Mouse (Mus musculus) hindbrain, postnatal 0 days (tissue): ENCODE results near the gene Sell. TPM values are rescaled to one million over a fixed set of nuclear protein-coding genes. Genes with fewer than 3 reads are reported as not detected.

Experiments
- ATAC-seq: fragments of 200-750 bp; cut with Nextera tagmentation; 2 replicates; pipeline ENCODE4 v1.8.0; 2017; ENCODE audit warnings: mild to moderate bottlenecking, moderate TSS enrichment, moderate library complexity
- DNase-seq: peaks from one replicate; pipeline ENCODE4 v3.0.0-alpha.2; 2015; ENCODE audit warnings: low spot score
- H3K27ac ChIP-seq: fragments of 300-500 bp; sonication (generic); 2 replicates; pipeline ENCODE4 v1.5.1; 2014; ENCODE audit warnings: mild to moderate bottlenecking
- H3K27me3 ChIP-seq: fragments of 300-500 bp; sonication (generic); 2 replicates; pipeline ENCODE4 v1.6.1; 2014; ENCODE audit warnings: low read length, mixed read lengths; ENCODE audit not compliant: insufficient read depth
- H3K36me3 ChIP-seq: fragments of 300-500 bp; sonication (generic); 2 replicates; pipeline ENCODE4 v1.6.1; 2014; ENCODE audit warnings: low read length, mixed read lengths; ENCODE audit not compliant: insufficient read depth
- H3K4me1 ChIP-seq: fragments of 300-500 bp; sonication (generic); 2 replicates; pipeline ENCODE4 v1.6.1; 2014; ENCODE audit warnings: antibody characterized with exemption, low read length, mixed read lengths; ENCODE audit not compliant: insufficient read depth
- H3K4me2 ChIP-seq: fragments of 300-500 bp; sonication (generic); 2 replicates; pipeline ENCODE4 v1.6.1; 2014; ENCODE audit warnings: low read depth, mild to moderate bottlenecking, low read length, moderate library complexity, mixed read lengths
- H3K4me3 ChIP-seq: fragments of 300-500 bp; sonication (generic); 2 replicates; pipeline ENCODE4 v1.5.1; 2014; ENCODE audit warnings: low read length
- H3K9ac ChIP-seq: fragments of 300-500 bp; sonication (generic); replicated peaks from 2 replicates; pipeline ENCODE4 v1.6.1; 2014; ENCODE audit warnings: mild to moderate bottlenecking, low read length, moderate library complexity, mixed read lengths
- H3K9me3 ChIP-seq: fragments of 300-500 bp; sonication (generic); 2 replicates; pipeline ENCODE4 v1.6.1; 2016; ENCODE audit warnings: low read length, mixed read lengths
- CTCF ChIP-seq: IDR thresholded peaks from 2 replicates; pipeline ENCODE4 v1.5.1; 2016; ENCODE audit warnings: antibody characterized with exemption, control low read depth, low read depth
- WGBS: fragments of 180-500 bp; shearing (Covaris S2); extraction: QIAGEN DNeasy Blood & Tissue Kit; methylation state at CpG from one replicate; pipeline ENCODE4 v1.1.7; 2014; 5-methylcytosine and 5-hydroxymethylcytosine counted together
- polyA plus RNA-seq: library from polyadenylated mRNA; unstranded; fragments of >200 nt; fragmentation: Nextera tagmentation; extraction: Ambion mirVana; gene quantifications from 2 replicates; pipeline ENCODE4 v1.2.1, GENCODE M21; 2015
- total RNA-seq: library from RNA; depleted of rRNA; stranded (reverse); fragments of >200 nt; gene quantifications from 2 replicates; pipeline ENCODE4 v1.2.3, GENCODE M21; 2014

Sell gene
- total and polyA plus RNA-seq, 2 experiments from 2014 or later = 0.05 to 0.13 TPM

DNA sequence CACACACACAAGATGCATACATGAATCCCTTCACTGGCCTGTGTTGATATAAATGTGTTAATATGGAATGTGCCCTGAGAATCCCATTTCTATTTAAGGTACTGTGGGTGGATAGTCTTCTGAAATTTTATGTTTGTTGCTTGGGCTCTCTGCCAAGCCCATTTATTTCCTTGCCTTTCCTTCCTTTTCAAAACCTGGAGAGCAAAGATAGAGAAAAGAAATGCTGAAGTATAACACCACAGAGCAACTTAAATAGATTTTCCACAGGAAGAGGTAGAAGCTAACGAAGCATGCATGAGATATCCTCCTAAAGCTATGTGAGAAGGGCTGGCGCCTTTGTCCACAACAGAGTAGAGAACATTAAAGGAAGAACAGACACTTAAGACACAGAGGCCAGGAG is 48.0 kb downstream of the Sell start:
- Histone ChIP-seq H3K4me3 (no peak overlapping the region), H3K36me3 (no peaks in the 10 kb centered on the region), H3K27ac (no peak overlapping the region), H3K9me3 (no peaks in the 10 kb centered on the region), H3K4me2 (no peak overlapping the region), H3K4me1 (no peaks in the 10 kb centered on the region), H3K27me3 (no peaks in the 10 kb centered on the region), H3K9ac (no peak overlapping the region)
- no peak for TF ChIP-seq CTCF
- ATAC-seq (no peak), DNase-seq (no peak)
- WGBS = 88% methylated on average over 2 of the region's 2 CpGs

DNA sequence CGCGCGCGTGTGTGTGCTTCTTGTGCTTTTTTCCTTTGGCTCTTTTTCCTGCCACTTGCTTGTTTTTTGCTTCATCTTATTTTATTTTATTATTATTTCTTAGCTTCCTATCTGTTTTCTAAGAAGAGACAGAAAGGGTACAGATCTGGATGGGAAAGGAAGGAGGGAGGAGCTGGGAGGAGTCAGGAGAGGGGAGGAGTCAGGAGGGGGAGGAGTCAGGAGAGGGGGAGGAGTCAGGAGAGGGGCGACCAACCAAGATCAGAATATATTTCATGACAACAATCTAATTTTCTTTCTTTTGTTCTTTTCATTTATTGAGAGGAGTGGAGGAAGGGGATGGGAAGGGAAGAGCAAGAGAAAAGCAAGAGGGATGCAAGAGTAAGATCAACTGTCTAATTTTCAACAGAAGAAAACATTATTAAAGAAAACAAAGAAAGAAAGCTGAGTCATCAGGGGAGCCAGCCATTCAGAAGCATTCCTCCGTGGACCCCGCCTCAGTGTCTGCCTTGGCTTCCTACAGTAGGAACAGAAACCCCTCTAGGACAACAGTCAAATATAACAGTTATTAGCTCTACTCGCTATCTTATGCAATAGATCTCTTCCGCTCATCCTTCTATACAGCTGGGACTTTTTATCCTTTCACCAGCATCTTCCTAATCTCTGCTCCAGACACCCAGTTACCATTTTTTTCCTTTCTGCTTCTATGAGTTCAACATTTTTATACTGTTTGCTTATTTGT is 49.0 kb downstream of the Sell start:
- Histone ChIP-seq H3K27me3 (no peaks in the 10 kb centered on the region), H3K4me1 (no peaks in the 10 kb centered on the region), H3K36me3 (no peaks in the 10 kb centered on the region), H3K4me2 (no peak overlapping the region), H3K4me3 (no peak overlapping the region), H3K27ac (no peak overlapping the region), H3K9ac (no peak overlapping the region), H3K9me3 (no peaks in the 10 kb centered on the region)
- TF ChIP-seq CTCF = no peak
- 97% methylated on average over 9 of the region's 9 CpGs for WGBS
- no peak for ATAC-seq
- DNase-seq = no peak

- H3K9me3 ChIP-seq = no peaks in the 10 kb centered on the region
- TF ChIP-seq CTCF = no peak
- no peak overlapping the region for H3K4me2 ChIP-seq
- no peaks in the 10 kb centered on the region for H3K27me3 ChIP-seq
- ATAC-seq (no peak), DNase-seq (no peak)
- 85% methylated on average over 5 of the region's 5 CpGs for WGBS
- no peak overlapping the region for H3K4me3 ChIP-seq
- no peaks in the 10 kb centered on the region for H3K36me3 ChIP-seq
- no peak overlapping the region for H3K9ac ChIP-seq
- H3K4me1 ChIP-seq = no peaks in the 10 kb centered on the region
- H3K27ac ChIP-seq = no peak overlapping the region
Measured at GRCm38 (mm10) chr1:164114280-164114679, 52.5 kb downstream of the Sell start.

GRCm38 (mm10) chr1:164114947-164115493 is 53.2 kb downstream of the Sell start, which contains the start of gene Selp:
Selp (plus strand) TSS chr1:164115264.
- 77% methylated on average over 8 of the region's 8 CpGs for WGBS
- DNase-seq (no peak), ATAC-seq (no peak)
- Histone ChIP-seq H3K27ac (no peak within 1 kb of the TSS), H3K4me2 (no peak within 1 kb of the TSS), H3K9ac (no peak within 1 kb of the TSS), H3K9me3 (no peaks in the 10 kb centered on the region), H3K4me3 (no peak within 1 kb of the TSS), H3K4me1 (no peaks in the 10 kb centered on the region), H3K27me3 (no peaks in the 10 kb centered on the region), H3K36me3 (no peaks in the 10 kb centered on the region)
- TF ChIP-seq CTCF = no peak

GRCm38 (mm10) chr1:164115647-164116046 is 53.9 kb downstream of the Sell start:
- no peaks in the 10 kb centered on the region for H3K36me3 ChIP-seq
- no peak overlapping the region for H3K4me2 ChIP-seq
- H3K27ac ChIP-seq = no peak overlapping the region
- 76% methylated on average over 6 of the region's 6 CpGs for WGBS
- no peak overlapping the region for H3K4me3 ChIP-seq
- no peaks in the 10 kb centered on the region for H3K4me1 ChIP-seq
- TF ChIP-seq CTCF = no peak
- no peak overlapping the region for H3K9ac ChIP-seq
- ATAC-seq = no peak
- H3K27me3 ChIP-seq = no peaks in the 10 kb centered on the region
- no peak for DNase-seq
- no peaks in the 10 kb centered on the region for H3K9me3 ChIP-seq

GRCm38 (mm10) chr1:164117869-164118268 is 56.1 kb downstream of the Sell start:
- no peak overlapping the region for H3K27ac ChIP-seq
- no peak for TF ChIP-seq CTCF
- no peak overlapping the region for H3K4me3 ChIP-seq
- H3K4me1 ChIP-seq = no peaks in the 10 kb centered on the region
- no peaks in the 10 kb centered on the region for H3K36me3 ChIP-seq
- no peak overlapping the region for H3K9ac ChIP-seq
- H3K9me3 ChIP-seq = no peaks in the 10 kb centered on the region
- DNase-seq (no peak), ATAC-seq (no peak)
- WGBS = 86% methylated on average over 6 of the region's 6 CpGs
- H3K4me2 ChIP-seq = no peak overlapping the region
- H3K27me3 ChIP-seq = no peaks in the 10 kb centered on the region
